ENCODE assay signal across 8 mouse cellular contexts in the genomic region with DNA sequence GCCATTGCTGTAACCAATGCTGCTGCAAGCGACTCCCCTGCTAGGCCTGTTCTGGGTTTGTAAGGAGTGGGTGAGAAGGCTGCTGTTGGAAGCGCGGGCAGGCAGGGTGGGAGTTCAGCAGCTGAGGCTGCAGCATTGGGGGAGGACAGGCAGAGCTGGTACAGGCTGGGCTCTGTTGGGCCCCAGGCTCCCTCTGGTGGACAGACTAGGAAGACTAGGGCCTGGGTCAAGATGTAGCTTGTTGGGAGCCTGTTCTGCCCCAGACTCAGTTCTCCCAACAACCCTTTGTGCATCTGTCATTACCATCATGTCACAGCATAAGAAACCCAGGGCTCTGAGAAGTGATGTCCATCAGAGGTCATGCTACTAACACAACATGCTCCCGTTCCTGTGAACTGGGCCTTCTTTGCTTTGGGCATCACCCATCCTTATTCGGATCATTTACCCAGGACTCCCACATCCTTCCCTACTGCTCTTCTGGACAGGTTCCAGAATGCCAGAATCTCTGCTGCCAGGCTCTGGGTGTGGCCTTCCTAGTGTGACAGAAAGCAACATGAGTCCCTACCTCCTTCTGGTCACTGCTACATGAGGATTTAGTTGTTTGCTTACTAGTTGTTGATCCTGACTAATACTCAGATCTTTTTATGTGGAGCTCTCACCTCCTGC. TPM values are rescaled to one million over a fixed set of nuclear protein-coding genes. Genes with fewer than 3 reads are reported as not detected.
DNase-seq lines count a peak whose midpoint lies in the region; ATAC-seq lines count a peak whose summit lies in the region.

No protein-coding gene starts in this region.

- H3K9me3 ChIP-seq in hindbrain, embryonic 14.5 days (ENCODE audit: control insufficient read depth, low read length), result no peaks in the 10 kb centered on the region

- peak; percentile 65 for ATAC-seq in frontal cortex, adult (ENCODE audit: low TSS enrichment)
- peak; percentile 76 for ATAC-seq in hindbrain, embryonic 14.5 days (ENCODE audit: low FRiP score)

- peak overlapping the region; percentile 2; the same call in 1 of the 2 replicates for H3K4me2 ChIP-seq in hindbrain, embryonic 14.5 days (replicated peaks)

- H3K27ac ChIP-seq in hindbrain, embryonic 14.5 days, result no peak overlapping the region

- no peaks in the 10 kb centered on the region for H3K36me3 ChIP-seq in hindbrain, embryonic 14.5 days (replicated peaks; ENCODE audit: control insufficient read depth, insufficient read depth)

- peak; percentile 68 for DNase-seq in Muller cell, postnatal 12 days (ENCODE audit: inconsistent ontology term)
- peak; percentile 80 for DNase-seq in cerebellum, adult 9-11 months
- DNase-seq in hindbrain, embryonic 14.5 days (ENCODE audit: low spot score), result peak; percentile 70
- DNase-seq in left cerebral cortex, adult 11 months (ENCODE audit: low spot score), result peak; percentile 56
- DNase-seq in lung, postnatal 36 days, result peak; percentile 74
- peak; percentile 75 for DNase-seq in right cerebral cortex, adult 18-20 months
- DNase-seq in urinary bladder, postnatal 4 days (ENCODE audit: low spot score in 2 of 2), result peak; percentile 47 to 70

- peaks cover 13% of the 10 kb centered on the region for H3K4me1 ChIP-seq in hindbrain, embryonic 14.5 days (replicated peaks; ENCODE audit: control insufficient read depth, insufficient read depth, low read length)

- H3K4me3 ChIP-seq in hindbrain, embryonic 14.5 days (replicated peaks; ENCODE audit: low read length), result no peak overlapping the region

- no peak overlapping the region for H3K9ac ChIP-seq in hindbrain, embryonic 14.5 days

- peaks cover 86% of the 10 kb centered on the region for H3K27me3 ChIP-seq in hindbrain, embryonic 14.5 days (ENCODE audit: control insufficient read depth, insufficient read depth, low read length)

- WGBS in hindbrain, embryonic 14.5 days, result 22% methylated on average over 5 of the region's 5 CpGs

RNA-seq across cellular contexts. Expression of a gene that starts 3.5 kb away (rescaled TPM):
- 8.4 and 9.5 TPM in 2 replicates for polyA plus RNA-seq in hindbrain, embryonic 14.5 days (2014; fragmentation: Nextera tagmentation; extraction: Ambion mirVana)
